Mouse (Mus musculus) kidney, embryonic 15.5 days (tissue): ENCODE data around the gene Vmn2r88. TPM values are rescaled to one million over a fixed set of nuclear protein-coding genes. Genes with fewer than 3 reads are reported as not detected.

Experiments
- polyA plus RNA-seq: library from polyadenylated mRNA; unstranded; fragments of >200 nt; fragmentation: Nextera tagmentation; extraction: Ambion mirVana; gene quantifications from 2 replicates; pipeline ENCODE4 v1.2.1, GENCODE M21; 2015

Gene Vmn2r88
- polyA plus RNA-seq, 1 experiment from 2014 or later = not detected

Other genes starting within 250 kb of the Vmn2r88 start
- gene Rnase2b, start 248.6 kb upstream of the Vmn2r88 start, polyA plus RNA-seq = not detected in 2 replicates
- not detected in 2 replicates for gene Ang2, start 211.7 kb upstream of the Vmn2r88 start, polyA plus RNA-seq
- not detected in 2 replicates for gene Ear14, start 207.4 kb upstream of the Vmn2r88 start, polyA plus RNA-seq
- not detected in 2 replicates for gene Rnase2a, start 154.7 kb upstream of the Vmn2r88 start, polyA plus RNA-seq
- not detected in 2 replicates for gene Gm7247, start 49.1 kb upstream of the Vmn2r88 start, polyA plus RNA-seq
- not detected in 2 replicates for gene Vmn2r89, start 41.0 kb downstream of the Vmn2r88 start, polyA plus RNA-seq
- gene Gm5622, start 142.0 kb downstream of the Vmn2r88 start, polyA plus RNA-seq = not detected in 2 replicates
- gene Gm17175, start 163.2 kb downstream of the Vmn2r88 start, polyA plus RNA-seq = not detected in 2 replicates
- not detected in 2 replicates for gene Gm17174, start 181.3 kb downstream of the Vmn2r88 start, polyA plus RNA-seq
- not detected in 2 replicates for gene Gm17078, start 200.5 kb downstream of the Vmn2r88 start, polyA plus RNA-seq
- gene Gm4181, start 224.8 kb downstream of the Vmn2r88 start, polyA plus RNA-seq = not detected in 2 replicates